Mouse (Mus musculus): ENCODE measurements around the gene Usp48. TPM values are rescaled to one million over a fixed set of nuclear protein-coding genes. Genes with fewer than 3 reads are reported as not detected.

Gene Usp48
- total and polyA plus RNA-seq, 3 experiments = 71.2 to 206 (median 137) TPM

DNA sequence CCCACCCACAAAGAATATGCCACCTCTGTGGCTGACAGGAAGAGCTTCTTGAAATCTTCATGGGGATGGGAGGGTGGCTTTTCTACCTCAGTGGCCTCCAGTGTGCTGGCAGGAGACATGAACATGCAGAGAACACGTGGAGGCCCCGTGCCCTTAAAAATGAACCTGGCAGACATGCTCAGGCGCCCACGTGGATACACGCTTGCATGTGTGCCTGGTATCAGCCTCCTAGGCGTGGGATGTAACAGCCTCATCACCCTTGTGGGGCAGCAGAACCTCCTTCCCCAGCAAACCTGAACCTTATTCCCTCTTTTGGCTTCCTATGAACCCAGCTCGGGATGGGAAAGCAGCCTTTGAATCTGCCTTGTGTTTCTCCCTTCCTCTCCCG is 73.4 kb downstream of the Usp48 start:
- Histone ChIP-seq H3K27me3 (ENCODE audit: insufficient read depth, low read length) (peaks cover 44% of the 10 kb centered on the region), H3K4me3 (ENCODE audit: low read depth, low read length) (no peak overlapping the region), H3K9me3 (replicated peaks) (no peaks in the 10 kb centered on the region), H3K4me1 (ENCODE audit: insufficient read depth, low read depth, low read length) (no peaks in the 10 kb centered on the region; the same call in 1 of the 2 replicates), H3K36me3 (replicated peaks) (no peaks in the 10 kb centered on the region)
- TF ChIP-seq GATA1 (IDR thresholded peaks at IDR 0.05; ENCODE audit: borderline replicate concordance, low read length) (no peak), GATA2 (IDR thresholded peaks at IDR 0.05; ENCODE audit: borderline replicate concordance, low read depth, low read length) (no peak), TAL1 (conservative IDR thresholded peaks at IDR 0.05; ENCODE audit: low read depth, low read length) (no peak), POLR2AphosphoS5 (IDR thresholded peaks at IDR 0.05; ENCODE audit: insufficient replicate concordance, low read depth, low read length) (no peak), CTCF (IDR thresholded peaks at IDR 0.05; ENCODE audit: low read depth, low read length) (no peak)
- DNase-seq (ENCODE audit: low spot score) (no peak), ATAC-seq (ENCODE audit: extremely low read depth, insufficient number of reproducible peaks, low FRiP score, poor library complexity, severe bottlenecking) (no peak)

DNA sequence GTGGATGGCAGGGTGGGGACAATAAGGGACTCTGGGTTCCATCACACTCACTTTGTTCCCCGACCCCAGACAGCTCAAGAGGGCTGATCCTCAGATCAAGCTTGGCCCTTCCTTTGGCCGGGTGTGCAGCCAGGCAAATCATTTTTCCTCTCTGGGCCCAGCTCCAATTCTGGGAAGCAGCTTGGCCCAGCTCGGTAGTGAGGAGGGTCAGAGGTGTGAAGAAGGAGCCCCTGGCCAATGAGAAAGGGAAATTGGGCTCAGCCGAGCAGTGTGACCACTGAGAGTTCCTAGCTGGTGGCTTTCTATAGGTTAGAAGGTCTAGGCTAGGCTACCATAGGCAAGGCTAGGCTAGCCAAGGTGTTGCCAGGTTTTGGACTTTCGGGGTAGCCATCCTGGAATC is 74.2 kb downstream of the Usp48 start:
- ATAC-seq (ENCODE audit: extremely low read depth, insufficient number of reproducible peaks, low FRiP score, poor library complexity, severe bottlenecking) = no peak
- peaks cover 44% of the 10 kb centered on the region for H3K27me3 ChIP-seq (ENCODE audit: insufficient read depth, low read length)

DNA sequence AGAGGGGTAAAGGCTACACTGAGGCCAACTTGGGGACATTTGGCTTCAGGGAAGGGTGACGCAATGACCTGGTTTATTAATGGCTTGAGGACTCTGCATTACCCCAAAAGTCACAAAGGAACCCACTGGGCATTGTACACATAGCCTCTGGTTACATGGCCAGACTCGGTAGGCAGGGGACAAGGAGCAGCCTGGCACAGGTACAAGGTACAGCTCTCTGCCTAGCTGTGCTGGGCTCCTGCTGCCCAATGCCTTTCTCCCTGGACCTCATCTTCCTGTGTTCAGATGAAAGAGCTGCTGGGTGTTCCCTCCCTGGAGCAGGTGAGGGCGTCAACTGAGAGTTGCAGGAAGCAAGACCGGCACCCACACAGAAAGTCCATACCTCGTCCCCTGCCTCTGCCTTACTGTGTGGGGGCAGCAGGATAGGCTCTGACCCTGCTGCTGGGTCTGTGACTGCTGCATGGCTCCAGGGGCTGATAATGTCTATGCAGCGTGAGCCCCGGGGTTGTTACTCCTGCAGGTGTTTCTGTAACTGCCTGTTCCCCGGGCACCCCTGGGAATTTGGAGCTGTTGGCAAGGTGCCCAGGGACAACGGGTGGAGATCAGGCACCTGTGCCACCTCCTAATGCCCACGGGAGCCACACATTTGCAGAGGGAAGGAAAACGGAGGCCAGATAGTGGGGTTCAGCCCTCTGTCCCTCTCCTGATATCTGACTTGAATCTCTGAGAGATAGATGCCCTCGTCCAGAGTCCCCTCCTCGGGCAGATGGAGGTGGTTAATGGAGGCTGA is 78.4 kb downstream of the Usp48 start:
- ATAC-seq (ENCODE audit: extremely low read depth, insufficient number of reproducible peaks, low FRiP score, poor library complexity, severe bottlenecking) = no peak
- Histone ChIP-seq H3K4me3 (ENCODE audit: low read depth, low read length) (no peak overlapping the region), H3K9me3 (replicated peaks) (no peaks in the 10 kb centered on the region), H3K4me1 (ENCODE audit: insufficient read depth, low read depth, low read length) (no peaks in the 10 kb centered on the region), H3K36me3 (replicated peaks) (no peaks in the 10 kb centered on the region), H3K27me3 (ENCODE audit: insufficient read depth, low read length) (peaks cover 17% of the 10 kb centered on the region; the same call in 1 of the 2 replicates)
- TF ChIP-seq GATA2 (IDR thresholded peaks at IDR 0.05; ENCODE audit: borderline replicate concordance, low read depth, low read length) (no peak), POLR2AphosphoS5 (IDR thresholded peaks at IDR 0.05; ENCODE audit: insufficient replicate concordance, low read depth, low read length) (no peak), CTCF (IDR thresholded peaks at IDR 0.05; ENCODE audit: low read depth, low read length) (no peak), TAL1 (conservative IDR thresholded peaks at IDR 0.05; ENCODE audit: low read depth, low read length) (no peak), GATA1 (IDR thresholded peaks at IDR 0.05; ENCODE audit: borderline replicate concordance, low read length) (no peak)
- DNase-seq (ENCODE audit: low spot score) = no peak

More for the DNA sequence above, 74.2 kb downstream of the Usp48 start:
- no peaks in the 10 kb centered on the region for H3K9me3 ChIP-seq (replicated peaks)
- H3K4me3 ChIP-seq (ENCODE audit: low read depth, low read length) = no peak overlapping the region
- TF ChIP-seq GATA1 (IDR thresholded peaks at IDR 0.05; ENCODE audit: borderline replicate concordance, low read length) (no peak), POLR2AphosphoS5 (IDR thresholded peaks at IDR 0.05; ENCODE audit: insufficient replicate concordance, low read depth, low read length) (no peak), TAL1 (conservative IDR thresholded peaks at IDR 0.05; ENCODE audit: low read depth, low read length) (no peak), CTCF (IDR thresholded peaks at IDR 0.05; ENCODE audit: low read depth, low read length) (no peak), GATA2 (IDR thresholded peaks at IDR 0.05; ENCODE audit: borderline replicate concordance, low read depth, low read length) (no peak)
- no peaks in the 10 kb centered on the region; the same call in 1 of the 2 replicates for H3K4me1 ChIP-seq (ENCODE audit: insufficient read depth, low read depth, low read length)
- no peak for DNase-seq (ENCODE audit: low spot score)
- H3K36me3 ChIP-seq (replicated peaks) = no peaks in the 10 kb centered on the region

DNA sequence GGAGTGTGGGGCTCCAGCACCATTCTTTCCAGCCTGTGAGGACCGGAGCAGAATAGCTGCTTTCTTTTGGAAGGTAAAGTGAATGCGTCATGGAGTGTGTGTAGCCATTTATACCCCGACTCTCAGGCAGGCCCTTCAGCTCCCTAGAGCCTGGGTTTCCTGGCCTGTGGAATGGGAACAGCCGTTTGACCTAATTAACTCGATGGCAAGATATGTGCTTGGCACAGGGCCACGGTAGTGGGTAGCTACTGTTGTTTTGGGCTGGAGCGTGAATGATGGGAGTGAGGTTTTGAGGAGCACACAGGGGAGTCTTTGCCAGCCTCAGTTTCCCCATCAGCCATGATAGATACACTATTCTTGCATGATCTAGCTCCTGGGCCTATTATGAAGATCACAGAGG is 82.0 kb downstream of the Usp48 start:
- H3K4me3 ChIP-seq (ENCODE audit: low read depth, low read length) = no peak overlapping the region
- peaks cover 4% of the 10 kb centered on the region; the same call in 1 of the 2 replicates for H3K27me3 ChIP-seq (ENCODE audit: insufficient read depth, low read length)
- ATAC-seq (ENCODE audit: extremely low read depth, insufficient number of reproducible peaks, low FRiP score, poor library complexity, severe bottlenecking) (no peak), DNase-seq (ENCODE audit: low spot score) (no peak)
- H3K4me1 ChIP-seq (ENCODE audit: insufficient read depth, low read depth, low read length) = no peaks in the 10 kb centered on the region
- no peaks in the 10 kb centered on the region for H3K36me3 ChIP-seq (replicated peaks)
- TF ChIP-seq POLR2AphosphoS5 (IDR thresholded peaks at IDR 0.05; ENCODE audit: insufficient replicate concordance, low read depth, low read length) = no peak
- TF ChIP-seq GATA2 (IDR thresholded peaks at IDR 0.05; ENCODE audit: borderline replicate concordance, low read depth, low read length) = no peak
- no peak for TF ChIP-seq GATA1 (IDR thresholded peaks at IDR 0.05; ENCODE audit: borderline replicate concordance, low read length)
- TF ChIP-seq CTCF (IDR thresholded peaks at IDR 0.05; ENCODE audit: low read depth, low read length) = no peak
- TF ChIP-seq TAL1 (conservative IDR thresholded peaks at IDR 0.05; ENCODE audit: low read depth, low read length) = no peak
- H3K9me3 ChIP-seq (replicated peaks) = no peaks in the 10 kb centered on the region

DNA sequence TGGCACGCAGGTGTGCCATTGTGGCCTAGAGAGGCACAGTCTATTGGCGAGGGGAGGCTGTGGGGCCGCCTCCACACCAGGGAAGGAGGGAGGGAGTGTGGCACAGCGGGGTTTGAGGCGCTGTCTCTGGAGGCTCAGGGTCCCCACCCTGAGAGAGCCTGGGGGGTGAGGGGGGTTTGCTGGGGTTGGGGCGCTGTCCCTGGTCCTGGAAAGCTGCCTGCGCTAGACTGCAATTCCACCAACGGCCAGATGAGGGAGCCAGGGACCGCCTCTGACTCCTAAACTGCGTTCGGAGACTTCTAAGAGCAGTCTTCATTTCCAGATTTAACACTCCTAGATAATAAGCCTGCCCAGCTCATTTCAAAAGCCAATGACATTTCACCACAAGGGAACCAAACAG is 82.5 kb downstream of the Usp48 start:
- H3K27me3 ChIP-seq (ENCODE audit: insufficient read depth, low read length) = peaks cover 4% of the 10 kb centered on the region; the same call in 1 of the 2 replicates
- H3K36me3 ChIP-seq (replicated peaks) = no peaks in the 10 kb centered on the region
- no peak for ATAC-seq (ENCODE audit: extremely low read depth, insufficient number of reproducible peaks, low FRiP score, poor library complexity, severe bottlenecking)
- peak; percentile 46 for DNase-seq (ENCODE audit: low spot score)
- TF ChIP-seq GATA1 (IDR thresholded peaks at IDR 0.05; ENCODE audit: borderline replicate concordance, low read length) (no peak), CTCF (IDR thresholded peaks at IDR 0.05; ENCODE audit: low read depth, low read length) (peak; percentile 65)
- no peak overlapping the region for H3K4me3 ChIP-seq (ENCODE audit: low read depth, low read length)
- no peaks in the 10 kb centered on the region for H3K9me3 ChIP-seq (replicated peaks)
- H3K4me1 ChIP-seq (ENCODE audit: insufficient read depth, low read depth, low read length) = no peaks in the 10 kb centered on the region

DNA sequence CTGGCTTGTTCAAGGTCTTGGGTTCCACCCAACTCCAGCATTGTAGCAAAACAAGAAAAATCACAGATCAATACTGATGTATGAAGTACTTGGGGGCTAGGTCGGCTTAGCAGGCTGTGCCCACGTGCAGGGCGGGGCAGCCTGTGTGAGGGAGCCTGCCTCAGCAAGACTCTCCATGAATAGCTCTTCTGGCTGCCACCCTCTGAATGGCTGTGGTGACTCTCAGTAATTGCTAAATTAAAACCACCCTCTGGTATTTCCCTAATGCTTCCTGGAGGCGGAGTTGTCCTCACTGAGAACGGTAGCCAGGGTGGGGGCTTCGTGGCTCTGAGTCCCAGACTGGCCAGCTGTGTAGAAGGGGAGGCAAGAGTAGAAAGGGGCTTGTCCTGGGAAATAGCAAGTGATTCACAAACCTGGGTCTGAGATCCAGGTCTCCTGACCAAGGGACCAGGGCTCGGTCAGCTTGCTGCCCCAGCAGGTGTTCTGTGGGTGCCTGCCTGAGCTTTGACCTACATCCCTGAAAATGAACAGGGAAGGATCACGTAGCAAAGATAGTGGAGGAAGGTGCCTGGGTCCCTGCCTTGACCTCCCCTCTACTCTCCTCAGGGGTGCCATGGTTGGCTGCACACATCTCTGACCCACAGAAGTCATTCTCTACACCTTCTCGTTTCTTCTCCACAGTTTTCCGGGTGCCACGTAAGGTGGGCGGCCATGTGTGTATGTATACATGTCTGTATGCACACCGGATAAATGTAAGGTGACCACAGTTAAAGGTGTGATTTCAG is 83.3 kb downstream of the Usp48 start:
- DNase-seq (ENCODE audit: low spot score) (no peak), ATAC-seq (ENCODE audit: extremely low read depth, insufficient number of reproducible peaks, low FRiP score, poor library complexity, severe bottlenecking) (no peak)
- Histone ChIP-seq H3K27me3 (ENCODE audit: insufficient read depth, low read length) (peaks cover 1% of the 10 kb centered on the region; the same call in 1 of the 2 replicates), H3K36me3 (replicated peaks) (no peaks in the 10 kb centered on the region), H3K4me3 (ENCODE audit: low read depth, low read length) (no peak overlapping the region), H3K4me1 (ENCODE audit: insufficient read depth, low read depth, low read length) (no peaks in the 10 kb centered on the region), H3K9me3 (replicated peaks) (no peaks in the 10 kb centered on the region)
- TF ChIP-seq POLR2AphosphoS5 (IDR thresholded peaks at IDR 0.05; ENCODE audit: insufficient replicate concordance, low read depth, low read length) (no peak), CTCF (IDR thresholded peaks at IDR 0.05; ENCODE audit: low read depth, low read length) (no peak), TAL1 (conservative IDR thresholded peaks at IDR 0.05; ENCODE audit: low read depth, low read length) (no peak), GATA1 (IDR thresholded peaks at IDR 0.05; ENCODE audit: borderline replicate concordance, low read length) (no peak), GATA2 (IDR thresholded peaks at IDR 0.05; ENCODE audit: borderline replicate concordance, low read depth, low read length) (no peak)

Data from G1E (cell line).